29 mouse cellular contexts compared by ENCODE assay signal in genomic region chr3:153488931-153489330, GRCm38 (mm10).
DNase-seq lines count a peak whose midpoint lies in the region; ATAC-seq and TF ChIP-seq lines count a peak whose summit lies in the region.
"Had no signal": no experiment of that assay in that cellular context is flagged by ENCODE, and none has a peak within 500 bp of the region (broad histone marks: within the 10 kb centered on the region; RNA-seq: fewer than 3 reads in every experiment).

No protein-coding gene starts in this region.

- no peak overlapping the region for H3K4me3 ChIP-seq in embryonic facial prominence, embryonic 12.5 days
- no peak overlapping the region for H3K4me3 ChIP-seq in embryonic facial prominence, embryonic 10.5 days
- no peak overlapping the region for H3K4me3 ChIP-seq in hindbrain, embryonic 10.5 days
- no peak overlapping the region for H3K4me3 ChIP-seq in hindbrain, embryonic 14.5 days (replicated peaks; ENCODE audit: low read length)
- H3K4me3 ChIP-seq in midbrain, embryonic 16.5 days (ENCODE audit: low read depth, low read length): no peak overlapping the region
- H3K4me3 ChIP-seq in midbrain, postnatal 0 days (ENCODE audit: low read depth, low read length): no peak overlapping the region
- H3K4me3 ChIP-seq: forebrain, embryonic 15.5 days; heart, embryonic 15.5 days; hindbrain, embryonic 15.5 days; limb, embryonic 13.5 days; liver, embryonic 13.5 days; megakaryocyte, embryonic 14.5 days; midbrain, embryonic 12.5 days had no signal

- H3K9me3 ChIP-seq in embryonic facial prominence, embryonic 12.5 days: no peaks in the 10 kb centered on the region
- H3K9me3 ChIP-seq in embryonic facial prominence, embryonic 10.5 days: no peaks in the 10 kb centered on the region
- no peaks in the 10 kb centered on the region for H3K9me3 ChIP-seq in hindbrain, embryonic 10.5 days
- no peaks in the 10 kb centered on the region for H3K9me3 ChIP-seq in hindbrain, embryonic 14.5 days (ENCODE audit: control insufficient read depth, low read length)
- no peaks in the 10 kb centered on the region for H3K9me3 ChIP-seq in midbrain, embryonic 16.5 days (replicated peaks; ENCODE audit: control insufficient read depth, low read length, poor library complexity, severe bottlenecking)
- H3K9me3 ChIP-seq in midbrain, postnatal 0 days (ENCODE audit: low read length): no peaks in the 10 kb centered on the region
- H3K9me3 ChIP-seq: forebrain, embryonic 15.5 days; heart, embryonic 15.5 days; hindbrain, embryonic 15.5 days; limb, embryonic 13.5 days; liver, embryonic 13.5 days; midbrain, embryonic 12.5 days had no signal

- H3K27me3 ChIP-seq in embryonic facial prominence, embryonic 12.5 days: no peaks in the 10 kb centered on the region
- H3K27me3 ChIP-seq in embryonic facial prominence, embryonic 10.5 days (replicated peaks; ENCODE audit: low read depth, poor library complexity, severe bottlenecking): no peaks in the 10 kb centered on the region
- no peaks in the 10 kb centered on the region for H3K27me3 ChIP-seq in hindbrain, embryonic 10.5 days (ENCODE audit: insufficient read depth, poor library complexity, severe bottlenecking)
- H3K27me3 ChIP-seq in hindbrain, embryonic 14.5 days (ENCODE audit: control insufficient read depth, insufficient read depth, low read length): no peaks in the 10 kb centered on the region
- H3K27me3 ChIP-seq in midbrain, embryonic 16.5 days (ENCODE audit: control insufficient read depth, insufficient read depth, low read depth, low read length): no peaks in the 10 kb centered on the region
- no peaks in the 10 kb centered on the region for H3K27me3 ChIP-seq in midbrain, postnatal 0 days (ENCODE audit: insufficient read depth, low read length)
- H3K27me3 ChIP-seq: forebrain, embryonic 15.5 days; heart, embryonic 15.5 days; hindbrain, embryonic 15.5 days; limb, embryonic 13.5 days; liver, embryonic 13.5 days; megakaryocyte, embryonic 14.5 days; midbrain, embryonic 12.5 days had no signal

- 0 out of 2 replicates have a peak overlapping the region, but pooled peaks have one; percentile 36 for H3K27ac ChIP-seq in embryonic facial prominence, embryonic 12.5 days
- H3K27ac ChIP-seq in embryonic facial prominence, embryonic 10.5 days (replicated peaks): no peak overlapping the region
- H3K27ac ChIP-seq in hindbrain, embryonic 10.5 days: peak overlapping the region; percentile 67
- no peak overlapping the region for H3K27ac ChIP-seq in hindbrain, embryonic 14.5 days
- H3K27ac ChIP-seq in midbrain, embryonic 16.5 days (ENCODE audit: low read length): 0 out of 2 replicates have a peak overlapping the region, but pooled peaks have one; percentile 1
- H3K27ac ChIP-seq in midbrain, postnatal 0 days (ENCODE audit: low read depth, low read length): no peak overlapping the region
- H3K27ac ChIP-seq: heart, embryonic 15.5 days; hindbrain, embryonic 15.5 days; limb, embryonic 13.5 days; liver, embryonic 13.5 days; midbrain, embryonic 12.5 days had no signal

- DNase-seq in embryonic facial prominence, embryonic 10.5 days (ENCODE audit: low spot score): no peak
- no peak for DNase-seq in hindbrain, embryonic 10.5 days (ENCODE audit: low spot score)
- DNase-seq in hindbrain, embryonic 14.5 days (ENCODE audit: low spot score): no peak
- DNase-seq in midbrain, postnatal 0 days (ENCODE audit: low spot score): no peak
- no peak for DNase-seq in kidney, adult 18-20 months
- DNase-seq: adrenal gland, adult 2 months; adrenal gland, postnatal 36 days; cerebellum, adult 9-10 months; gastrocnemius, postnatal 10 days; heart, postnatal 4 days; kidney, adult 2 months; kidney, postnatal 36 days; liver, embryonic 13.5 days; lung, adult 18-20 months; lung, postnatal 4 days; thymus, adult 2 months; thymus, postnatal 4 days had no signal

- H3K4me1 ChIP-seq in embryonic facial prominence, embryonic 12.5 days: 0 out of 2 replicates have a peak, but pooled peaks cover 7% of the 10 kb centered on the region
- peaks cover 9% of the 10 kb centered on the region; the same call in 1 of the 2 replicates for H3K4me1 ChIP-seq in embryonic facial prominence, embryonic 10.5 days
- H3K4me1 ChIP-seq in hindbrain, embryonic 10.5 days (replicated peaks): peaks cover 15% of the 10 kb centered on the region; the same call in 1 of the 2 replicates
- peaks cover 26% of the 10 kb centered on the region; the same call in 1 of the 2 replicates for H3K4me1 ChIP-seq in hindbrain, embryonic 14.5 days (replicated peaks; ENCODE audit: control insufficient read depth, insufficient read depth, low read length)
- H3K4me1 ChIP-seq in midbrain, embryonic 16.5 days (ENCODE audit: control insufficient read depth, insufficient read depth, low read length): peaks cover 5% of the 10 kb centered on the region
- H3K4me1 ChIP-seq in midbrain, postnatal 0 days (ENCODE audit: insufficient read depth, low read length): 0 out of 2 replicates have a peak, but pooled peaks cover 7% of the 10 kb centered on the region
- H3K4me1 ChIP-seq: liver, embryonic 13.5 days; megakaryocyte, embryonic 14.5 days had no signal

- no peaks in the 10 kb centered on the region for H3K36me3 ChIP-seq in embryonic facial prominence, embryonic 12.5 days
- no peaks in the 10 kb centered on the region; the same call in 1 of the 2 replicates for H3K36me3 ChIP-seq in embryonic facial prominence, embryonic 10.5 days (replicated peaks)
- H3K36me3 ChIP-seq in hindbrain, embryonic 10.5 days: no peaks in the 10 kb centered on the region
- no peaks in the 10 kb centered on the region for H3K36me3 ChIP-seq in hindbrain, embryonic 14.5 days (replicated peaks; ENCODE audit: control insufficient read depth, insufficient read depth)
- no peaks in the 10 kb centered on the region for H3K36me3 ChIP-seq in midbrain, embryonic 16.5 days (ENCODE audit: control insufficient read depth, insufficient read depth, low read length)
- H3K36me3 ChIP-seq in midbrain, postnatal 0 days (ENCODE audit: insufficient read depth, low read length): no peaks in the 10 kb centered on the region; the same call in 1 of the 2 replicates
- H3K36me3 ChIP-seq: forebrain, embryonic 15.5 days; heart, embryonic 15.5 days; hindbrain, embryonic 15.5 days; limb, embryonic 13.5 days; liver, embryonic 13.5 days; midbrain, embryonic 12.5 days had no signal

- no peak for TF ChIP-seq CTCF in midbrain, postnatal 0 days (IDR thresholded peaks at IDR 0.05)

- no peak overlapping the region for H3K4me2 ChIP-seq in embryonic facial prominence, embryonic 12.5 days (replicated peaks)
- no peak overlapping the region for H3K4me2 ChIP-seq in hindbrain, embryonic 14.5 days (replicated peaks)
- H3K4me2 ChIP-seq in midbrain, embryonic 16.5 days (ENCODE audit: low read length): no peak overlapping the region
- no peak overlapping the region for H3K4me2 ChIP-seq in midbrain, postnatal 0 days (ENCODE audit: low read depth, low read length, poor library complexity, severe bottlenecking)
- H3K4me2 ChIP-seq: forebrain, embryonic 15.5 days; heart, embryonic 15.5 days; hindbrain, embryonic 15.5 days; limb, embryonic 13.5 days; liver, embryonic 13.5 days; midbrain, embryonic 12.5 days had no signal

- no peak for ATAC-seq in embryonic facial prominence, embryonic 12.5 days (ENCODE audit: insufficient number of reproducible peaks, insufficient read depth, low FRiP score, low TSS enrichment)
- no peak for ATAC-seq in hindbrain, embryonic 14.5 days (ENCODE audit: low FRiP score)
- no peak for ATAC-seq in midbrain, embryonic 16.5 days
- no peak for ATAC-seq in midbrain, postnatal 0 days (ENCODE audit: low FRiP score)
- ATAC-seq: activated CD4-positive, CD25-positive, alpha-beta regulatory T cell, adult 4 months; CD4-positive, CD25-positive, alpha-beta regulatory T cell, adult 4 months; inflammation-experienced regulatory T-cells, adult 6 months; lung, postnatal 0 days had no signal

- 79% methylated on average over 5 of the region's 5 CpGs for WGBS in embryonic facial prominence, embryonic 12.5 days
- 83% methylated on average over 5 of the region's 5 CpGs for WGBS in embryonic facial prominence, embryonic 10.5 days
- 86% methylated on average over 5 of the region's 5 CpGs for WGBS in hindbrain, embryonic 10.5 days
- WGBS in hindbrain, embryonic 14.5 days: 79% methylated on average over 5 of the region's 5 CpGs
- 81% methylated on average over 5 of the region's 5 CpGs for WGBS in midbrain, embryonic 16.5 days
- whole genome bisulfite sequencing in midbrain, postnatal 0 days: 92% methylated on average over 5 of the region's 5 CpGs

- no peak overlapping the region for H3K9ac ChIP-seq in embryonic facial prominence, embryonic 12.5 days
- no peak overlapping the region for H3K9ac ChIP-seq in hindbrain, embryonic 14.5 days
- H3K9ac ChIP-seq in midbrain, embryonic 16.5 days (ENCODE audit: low read depth, low read length): no peak overlapping the region
- H3K9ac ChIP-seq in midbrain, postnatal 0 days (replicated peaks; ENCODE audit: low read length, poor library complexity, severe bottlenecking): no peak overlapping the region
- H3K9ac ChIP-seq: forebrain, embryonic 15.5 days; heart, embryonic 15.5 days; hindbrain, embryonic 15.5 days; limb, embryonic 13.5 days; liver, embryonic 13.5 days; midbrain, embryonic 12.5 days had no signal

Comparison
In these comparisons a context has a peak if more than half of its experiments do, and no peak if none do; other contexts are left out.
1. H3K27ac ChIP-seq: peak in embryonic facial prominence, embryonic 12.5 days (single experiment), hindbrain, embryonic 10.5 days (single experiment) and midbrain, embryonic 16.5 days (single experiment); none in embryonic facial prominence, embryonic 10.5 days (single experiment), hindbrain, embryonic 14.5 days (single experiment) and midbrain, postnatal 0 days (single experiment).